Mouse (Mus musculus) CH12F3 (cell line): ENCODE measurements around the gene Plin2.
"Not testable (repeated sequence)": the region's sequence is repeated elsewhere in the genome, so short reads cannot be mapped to it uniquely, and the experiment has no call there.

Experiments
- in situ Hi-C: fragments of 300-500 bp; cut with MboI; formaldehyde crosslinking; loops from 2 replicates; pipeline ENCODE4 v1.14.3; 2020; ENCODE audit warnings: low sequenced_read_pairs

Gene Plin2

GRCm38 (mm10) chr4:86634312-86634711 is 35.5 kb downstream of the Plin2 start:
- in situ Hi-C loops: not testable (repeated sequence)

GRCm38 (mm10) chr4:86632556-86632955 is 37.3 kb downstream of the Plin2 start:
- in situ Hi-C loops: not testable (repeated sequence)

- in situ Hi-C loops: no loop called here
Observed at GRCm38 (mm10) chr4:86631831-86632230, 38.0 kb downstream of the Plin2 start.

GRCm38 (mm10) chr4:86626496-86626895 is 43.4 kb downstream of the Plin2 start:
- in situ Hi-C loops: not testable (repeated sequence)

- in situ Hi-C loops: no loop called here
Observed at GRCm38 (mm10) chr4:86625463-86625862, 44.4 kb downstream of the Plin2 start.

GRCm38 (mm10) chr4:86622532-86622931 is 47.3 kb downstream of the Plin2 start:
- in situ Hi-C loops: not testable (repeated sequence)

GRCm38 (mm10) chr4:86622116-86622515 is 47.7 kb downstream of the Plin2 start:
- in situ Hi-C loops: no loop called here

GRCm38 (mm10) chr4:86620506-86620905 is 49.4 kb downstream of the Plin2 start:
- in situ Hi-C loops: no loop called here

- in situ Hi-C loops: no loop called here
Observed at GRCm38 (mm10) chr4:86612289-86612620, 57.6 kb downstream of the Plin2 start.

GRCm38 (mm10) chr4:86611524-86612288 is 58.2 kb downstream of the Plin2 start, which contains the start of gene Haus6:
Haus6 (minus strand) TSS chr4:86612055.
- in situ Hi-C loops: no loop called here
